Mouse (Mus musculus) spleen, adult 2 months (tissue): ENCODE data around the gene Slc44a3.

ENCODE experiments used
- CTCF ChIP-seq: fragments of 200-500 bp; IDR thresholded peaks from 2 replicates; pipeline ENCODE4 v1.5.1; 2011; ENCODE audit warnings: mild to moderate bottlenecking, inconsistent platforms; ENCODE audit not compliant: insufficient read depth, insufficient read length, insufficient replicate concordance; ENCODE audit errors: extremely low read depth
- POLR2A ChIP-seq: fragments of 200-500 bp; IDR thresholded peaks from 2 replicates; pipeline ENCODE4 v1.6.1; 2011; ENCODE audit warnings: low read depth, low read length, inconsistent platforms

GRCm38 (mm10) chr3:121416171-121417154, 115.7 kb downstream of the Slc44a3 start:
- no peak for TF ChIP-seq POLR2A
- no peak for TF ChIP-seq CTCF
